Mouse (Mus musculus) hindbrain, embryonic 10.5 days (tissue): Measurements from ENCODE around the gene Lrrc74a. TPM values are rescaled to one million over a fixed set of nuclear protein-coding genes. Genes with fewer than 3 reads are reported as not detected.

ENCODE experiments used
- DNase-seq: peaks from one replicate; pipeline ENCODE4 v3.0.0-alpha.2; 2017; ENCODE audit warnings: low spot score
- H3K27ac ChIP-seq: fragments of 300-500 bp; sonication (generic); 2 replicates; pipeline ENCODE4 v1.5.1; 2016; ENCODE audit warnings: mild to moderate bottlenecking, moderate library complexity
- H3K27me3 ChIP-seq: fragments of 300-500 bp; sonication (generic); 2 replicates; pipeline ENCODE4 v1.6.1; 2016; ENCODE audit warnings: mild to moderate bottlenecking; ENCODE audit not compliant: poor library complexity, insufficient read depth, severe bottlenecking
- H3K36me3 ChIP-seq: fragments of 300-500 bp; sonication (generic); 2 replicates; pipeline ENCODE4 v1.6.1; 2016; ENCODE audit warnings: mild to moderate bottlenecking, moderate library complexity
- H3K4me1 ChIP-seq: fragments of 300-500 bp; sonication (generic); replicated peaks from 2 replicates; pipeline ENCODE4 v1.6.1; 2016; ENCODE audit warnings: mild to moderate bottlenecking
- H3K4me3 ChIP-seq: fragments of 300-500 bp; sonication (generic); 2 replicates; pipeline ENCODE4 v1.5.1; 2016; ENCODE audit warnings: mild to moderate bottlenecking, moderate library complexity
- H3K9me3 ChIP-seq: fragments of 300-500 bp; sonication (generic); 2 replicates; pipeline ENCODE4 v1.6.1; 2016; ENCODE audit warnings: mild to moderate bottlenecking, moderate library complexity
- WGBS: fragments of 180-500 bp; shearing (Covaris S2); methylation state at CpG from one replicate; pipeline ENCODE4 v1.1.7; 2016; 5-methylcytosine and 5-hydroxymethylcytosine counted together
- polyA plus RNA-seq: library from polyadenylated mRNA; unstranded; fragments of >200 nt; fragmentation: Nextera tagmentation; extraction: Ambion mirVana; gene quantifications from 2 replicates; pipeline ENCODE4 v1.2.1, GENCODE M21; 2016

The Lrrc74a gene
- polyA plus RNA-seq, 1 experiment from 2014 or later: not detected

DNA sequence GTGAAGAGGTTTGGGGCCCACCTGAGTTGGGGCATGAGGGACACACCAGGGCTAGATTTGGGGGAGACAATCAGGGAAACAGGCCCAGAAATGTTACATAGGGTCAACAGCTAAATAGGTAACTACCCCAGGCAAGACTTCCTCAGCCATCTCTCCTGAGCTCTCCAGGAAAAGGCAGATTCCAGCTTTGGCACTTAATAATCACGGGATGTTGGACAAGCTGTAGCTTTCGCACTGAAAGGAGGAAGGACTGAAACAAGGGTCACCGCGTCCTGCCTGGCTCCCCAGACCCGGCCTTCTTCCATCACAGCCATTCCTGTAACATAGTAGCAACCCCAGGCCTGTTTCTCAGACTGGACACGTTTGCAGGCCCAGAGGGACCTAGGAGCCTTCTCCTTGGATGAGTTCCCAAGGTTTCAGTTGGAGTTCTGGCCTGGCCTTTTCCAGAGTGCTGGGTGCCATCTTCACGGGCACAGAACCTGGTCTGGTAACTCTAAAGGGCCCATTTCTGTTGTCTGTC lies 42.2 kb downstream of the Lrrc74a start:
- no peaks in the 10 kb centered on the region for H3K36me3 ChIP-seq
- 85% methylated on average over 7 of the region's 7 CpGs for WGBS
- DNase-seq: no peak
- peaks cover 3% of the 10 kb centered on the region; the same call in 1 of the 2 replicates for H3K27me3 ChIP-seq
- H3K4me1 ChIP-seq: peaks cover 28% of the 10 kb centered on the region
- H3K27ac ChIP-seq: peak overlapping the region; percentile 17; the same call in 1 of the 2 replicates
- H3K9me3 ChIP-seq: no peaks in the 10 kb centered on the region
- H3K4me3 ChIP-seq: no peak overlapping the region

GRCm38 (mm10) chr12:86778531-86778930 lies 44.4 kb downstream of the Lrrc74a start:
- Histone ChIP-seq H3K36me3 (no peaks in the 10 kb centered on the region), H3K27me3 (no peaks in the 10 kb centered on the region), H3K27ac (no peak overlapping the region), H3K9me3 (no peaks in the 10 kb centered on the region), H3K4me3 (no peak overlapping the region), H3K4me1 (peaks cover 17% of the 10 kb centered on the region)
- no peak for DNase-seq
- 92% methylated on average over 4 of the region's 4 CpGs for WGBS

DNA sequence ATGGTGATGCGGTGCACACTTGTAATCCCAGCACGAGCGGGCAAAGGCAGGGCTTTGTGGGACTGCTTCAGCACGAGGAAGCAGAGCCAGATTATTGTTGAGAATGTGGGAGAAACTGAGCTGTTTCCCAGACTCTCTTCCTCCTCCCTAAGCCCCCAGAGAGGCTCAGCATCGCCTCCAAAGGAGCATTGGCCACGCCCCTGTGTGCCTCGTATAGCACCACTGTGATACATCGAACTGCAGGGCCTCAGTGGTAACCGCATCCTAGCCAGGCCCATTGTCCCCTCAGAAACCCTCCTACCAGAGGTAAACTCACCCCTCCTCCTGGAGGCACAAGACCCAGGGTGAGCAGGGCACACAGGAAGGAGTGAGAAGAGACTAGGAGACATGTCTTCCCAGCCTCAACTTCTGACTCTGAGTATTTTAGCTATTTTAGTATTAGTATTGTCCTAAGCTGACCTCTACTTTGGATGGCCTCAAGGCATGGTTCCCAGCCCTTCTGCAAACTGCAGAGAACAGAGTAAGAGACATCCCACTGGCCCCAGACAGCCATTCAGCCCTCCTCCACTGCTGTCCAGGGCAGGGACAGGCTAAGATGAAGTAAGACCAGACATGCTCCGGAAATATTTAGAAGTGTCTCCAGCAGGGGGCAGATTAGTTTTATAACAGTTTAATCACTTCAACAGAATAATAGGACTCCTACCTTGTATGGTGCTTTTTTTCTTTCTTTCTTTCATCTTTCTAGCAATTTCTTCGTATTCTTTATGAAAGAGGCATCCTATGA lies 45.2 kb downstream of the Lrrc74a start:
- no peaks in the 10 kb centered on the region for H3K27me3 ChIP-seq
- 54% methylated on average over 11 of the region's 11 CpGs for WGBS
- H3K4me1 ChIP-seq: peaks cover 25% of the 10 kb centered on the region
- H3K9me3 ChIP-seq: no peaks in the 10 kb centered on the region
- peak overlapping the region; percentile 62; the same call in 1 of the 2 replicates for H3K27ac ChIP-seq
- no peak for DNase-seq
- H3K36me3 ChIP-seq: no peaks in the 10 kb centered on the region
- no peak overlapping the region for H3K4me3 ChIP-seq

GRCm38 (mm10) chr12:86781654-86782202 lies 47.6 kb downstream of the Lrrc74a start:
- no peak for DNase-seq
- H3K27ac ChIP-seq: peak overlapping the region; percentile 13; the same call in 1 of the 2 replicates
- H3K36me3 ChIP-seq: no peaks in the 10 kb centered on the region
- H3K27me3 ChIP-seq: no peaks in the 10 kb centered on the region
- peaks cover 42% of the 10 kb centered on the region for H3K4me1 ChIP-seq
- 57% methylated on average over 6 of the region's 6 CpGs for WGBS
- H3K9me3 ChIP-seq: no peaks in the 10 kb centered on the region
- no peak overlapping the region for H3K4me3 ChIP-seq

- Histone ChIP-seq H3K27me3 (no peaks in the 10 kb centered on the region), H3K4me3 (0 out of 2 replicates have a peak overlapping the region, but pooled peaks have one; percentile 2), H3K4me1 (peaks cover 63% of the 10 kb centered on the region), H3K27ac (peak overlapping the region; percentile 86), H3K9me3 (no peaks in the 10 kb centered on the region), H3K36me3 (no peaks in the 10 kb centered on the region)
- peak; percentile 61 for DNase-seq
- WGBS: 33% methylated on average over 12 of the region's 12 CpGs
Measured at GRCm38 (mm10) chr12:86786149-86787019, 52.2 kb downstream of the Lrrc74a start.

DNA sequence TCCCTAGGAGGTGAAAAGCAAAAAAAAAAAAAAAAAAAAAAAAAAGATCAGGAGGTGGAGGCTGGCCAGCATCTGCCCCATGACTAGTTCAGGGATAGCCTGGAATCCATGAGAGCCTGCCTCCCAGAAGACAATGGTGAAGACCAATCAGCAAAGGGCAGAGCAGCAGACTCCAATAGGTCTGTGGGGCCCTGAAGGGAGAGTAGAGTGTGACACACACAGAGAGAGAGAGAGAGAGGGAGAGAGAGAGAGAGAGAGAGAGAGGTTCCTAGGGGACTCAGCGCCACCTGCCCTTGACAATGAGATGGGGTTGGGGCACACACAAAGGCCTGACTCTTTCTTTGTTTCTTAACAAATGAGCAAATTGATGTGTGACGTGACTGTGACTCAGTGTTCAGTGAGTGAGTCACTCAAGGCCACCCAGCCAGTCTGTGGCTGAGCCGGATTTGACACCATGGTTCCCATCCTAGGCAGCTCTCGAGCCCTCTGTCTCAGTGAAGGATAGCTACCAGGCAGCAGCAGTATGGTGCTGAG lies 52.9 kb downstream of the Lrrc74a start:
- WGBS: 27% methylated on average over 4 of the region's 4 CpGs
- Histone ChIP-seq H3K27ac (peak overlapping the region; percentile 86), H3K4me1 (peaks cover 58% of the 10 kb centered on the region), H3K4me3 (0 out of 2 replicates have a peak overlapping the region, but pooled peaks have one; percentile 2), H3K27me3 (no peaks in the 10 kb centered on the region), H3K9me3 (no peaks in the 10 kb centered on the region), H3K36me3 (no peaks in the 10 kb centered on the region)
- peak; percentile 75 for DNase-seq

DNA sequence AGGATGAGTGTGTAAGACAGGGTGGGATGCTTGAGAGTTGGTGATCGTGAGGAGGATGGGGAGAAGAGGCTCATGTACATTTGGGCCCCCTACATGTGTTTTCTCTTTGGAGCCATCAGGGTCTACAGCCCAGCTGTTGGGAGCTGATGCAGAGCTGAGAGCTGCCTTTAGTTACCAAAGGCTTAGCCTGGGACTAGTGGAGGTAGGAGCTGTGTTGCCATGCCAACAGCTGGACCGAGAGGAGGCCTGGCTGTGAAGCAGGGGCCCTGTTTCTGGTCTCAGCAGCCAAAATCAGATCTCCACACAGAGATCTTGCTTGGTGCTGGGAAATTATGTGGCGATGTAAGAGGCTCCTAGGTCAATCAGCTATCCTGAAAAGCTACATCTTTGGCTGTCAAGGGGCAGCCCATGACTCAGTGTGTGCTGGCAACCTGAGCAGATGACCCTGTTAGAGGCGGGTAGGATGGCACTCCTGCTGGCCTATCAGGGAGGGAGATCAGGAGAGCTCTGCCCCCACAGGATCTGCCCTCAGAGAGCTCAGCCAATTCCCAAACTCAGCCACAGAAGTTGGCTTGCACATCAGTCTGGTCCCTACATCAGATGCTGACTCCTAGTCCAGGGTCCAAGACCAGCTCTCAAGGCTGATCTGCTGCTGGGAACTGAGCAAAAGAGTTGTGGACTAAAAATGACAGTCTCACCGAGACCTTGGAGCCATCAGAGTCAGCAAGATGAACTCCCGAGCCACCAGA lies 56.1 kb downstream of the Lrrc74a start:
- Histone ChIP-seq H3K27me3 (no peaks in the 10 kb centered on the region), H3K4me1 (peaks cover 56% of the 10 kb centered on the region), H3K36me3 (no peaks in the 10 kb centered on the region), H3K27ac (peak overlapping the region; percentile 62), H3K9me3 (no peaks in the 10 kb centered on the region), H3K4me3 (no peak overlapping the region)
- 49% methylated on average over 6 of the region's 6 CpGs for WGBS
- peak; percentile 25 for DNase-seq

DNA sequence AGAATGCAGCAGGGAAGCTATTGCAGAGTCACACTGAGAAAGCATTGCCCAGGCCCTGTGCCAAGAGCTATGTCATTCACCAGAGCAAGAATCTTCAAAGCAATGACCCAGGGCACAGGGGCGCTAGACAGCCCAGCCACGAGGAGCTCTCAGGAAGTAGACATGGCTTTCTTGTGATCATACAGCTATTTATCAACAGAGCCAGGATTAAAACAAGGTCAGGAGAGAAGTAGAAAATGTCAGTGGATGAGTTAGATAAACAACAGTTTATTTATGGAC lies 56.6 kb downstream of the Lrrc74a start:
- Histone ChIP-seq H3K9me3 (no peaks in the 10 kb centered on the region), H3K27ac (peak overlapping the region; percentile 62), H3K4me1 (peaks cover 56% of the 10 kb centered on the region), H3K4me3 (no peak overlapping the region), H3K36me3 (no peaks in the 10 kb centered on the region), H3K27me3 (no peaks in the 10 kb centered on the region)
- 41% methylated on average over 2 of the region's 2 CpGs for WGBS
- DNase-seq: no peak

DNA sequence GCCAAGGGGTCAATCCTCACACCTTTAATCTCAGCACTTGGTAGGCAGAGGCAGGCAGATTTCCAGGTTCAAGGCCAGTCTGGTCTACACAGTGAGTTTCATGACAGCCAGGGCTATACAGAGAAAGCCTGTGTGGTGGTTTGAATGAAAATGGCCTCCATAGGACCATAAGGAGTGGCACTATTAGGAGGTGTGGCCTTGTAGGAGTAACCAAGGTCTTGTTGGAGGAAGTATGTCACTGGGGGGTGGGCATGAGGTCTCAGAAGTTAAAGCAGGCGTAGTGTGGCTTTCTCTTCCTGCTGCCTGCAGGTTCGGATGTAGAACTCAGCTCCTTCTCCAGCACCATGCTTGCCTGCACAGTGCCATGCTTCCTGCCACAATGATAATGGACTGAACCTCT lies 57.8 kb downstream of the Lrrc74a start:
- H3K27ac ChIP-seq: no peak overlapping the region
- no peaks in the 10 kb centered on the region for H3K9me3 ChIP-seq
- no peaks in the 10 kb centered on the region for H3K27me3 ChIP-seq
- WGBS: 81% methylated on average over 2 of the region's 2 CpGs
- no peaks in the 10 kb centered on the region for H3K36me3 ChIP-seq
- no peak for DNase-seq
- no peak overlapping the region for H3K4me3 ChIP-seq
- peaks cover 51% of the 10 kb centered on the region for H3K4me1 ChIP-seq

GRCm38 (mm10) chr12:86793830-86794229 lies 59.7 kb downstream of the Lrrc74a start:
- Histone ChIP-seq H3K4me3 (no peak overlapping the region), H3K27me3 (no peaks in the 10 kb centered on the region), H3K9me3 (no peaks in the 10 kb centered on the region), H3K27ac (peak overlapping the region; percentile 70), H3K4me1 (peaks cover 47% of the 10 kb centered on the region), H3K36me3 (no peaks in the 10 kb centered on the region)
- DNase-seq: no peak
- WGBS: 59% methylated on average over 3 of the region's 3 CpGs

DNA sequence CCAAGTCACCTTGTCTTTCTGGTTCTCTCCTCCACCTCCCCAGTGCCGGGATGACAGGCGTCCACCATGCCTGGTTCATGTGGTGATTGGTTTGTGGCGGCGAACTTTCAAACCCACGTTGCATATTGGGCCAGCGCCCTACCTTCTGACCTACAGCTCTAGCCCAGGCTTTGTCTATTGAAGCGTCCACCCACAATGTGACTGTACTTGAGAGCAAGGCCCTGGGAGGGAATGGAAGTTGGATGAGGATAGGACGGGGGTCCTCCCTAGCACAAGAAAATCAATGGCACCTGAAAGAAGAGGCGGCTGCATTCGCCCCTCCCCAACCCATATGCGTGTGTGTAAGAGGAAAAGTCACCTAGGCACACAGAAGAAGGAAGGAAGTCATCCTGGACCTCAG lies 60.2 kb downstream of the Lrrc74a start:
- Histone ChIP-seq H3K9me3 (no peaks in the 10 kb centered on the region), H3K27ac (no peak overlapping the region), H3K36me3 (no peaks in the 10 kb centered on the region), H3K4me1 (peaks cover 52% of the 10 kb centered on the region), H3K4me3 (no peak overlapping the region), H3K27me3 (no peaks in the 10 kb centered on the region)
- DNase-seq: no peak
- WGBS: 93% methylated on average over 11 of the region's 11 CpGs
